Mouse (Mus musculus) thymus, postnatal 4 days (tissue): ENCODE results near the gene Lrrc47.

Experiments used
- DNase-seq: peaks from one replicate; pipeline ENCODE4 v3.0.0; 2021

Gene Lrrc47

GRCm38 (mm10) chr4:154011646-154012089 lies at the start of gene Lrrc47:
TSS of gene Lrrc47 (plus strand) at chr4:154011731.
- DNase-seq = peak; percentile 82

- DNase-seq = no peak
Measured at GRCm38 (mm10) chr4:153962631-153963030, 48.9 kb upstream of the Lrrc47 start.

- DNase-seq = no peak
Measured at GRCm38 (mm10) chr4:153966651-153967050, 44.9 kb upstream of the Lrrc47 start.

- no peak for DNase-seq
Measured at GRCm38 (mm10) chr4:153967556-153967955, 44.0 kb upstream of the Lrrc47 start.

- DNase-seq = no peak
Measured at GRCm38 (mm10) chr4:153968063-153968462, 43.5 kb upstream of the Lrrc47 start.

GRCm38 (mm10) chr4:153974431-153975291 lies 36.9 kb upstream of the Lrrc47 start, which contains the start of the genes Dffb and Cep104:
TSS of gene Dffb (minus strand) at chr4:153975126.
TSS of gene Cep104 (plus strand) at chr4:153975194.
- peak; percentile 95 for DNase-seq

- no peak for DNase-seq
Measured at GRCm38 (mm10) chr4:153975292-153975662, 36.3 kb upstream of the Lrrc47 start.

GRCm38 (mm10) chr4:153975768-153976167 lies 35.8 kb upstream of the Lrrc47 start:
- DNase-seq = peak; percentile 27

- no peak for DNase-seq
Measured at GRCm38 (mm10) chr4:153979243-153979642, 32.3 kb upstream of the Lrrc47 start.

- DNase-seq = no peak
Measured at GRCm38 (mm10) chr4:153980470-153980869, 31.1 kb upstream of the Lrrc47 start.

- DNase-seq = no peak
Measured at GRCm38 (mm10) chr4:153992715-153993114, 18.8 kb upstream of the Lrrc47 start.

- DNase-seq = no peak
Measured at GRCm38 (mm10) chr4:153993505-153993904, 18.0 kb upstream of the Lrrc47 start.

GRCm38 (mm10) chr4:154005488-154005887 lies 6.0 kb upstream of the Lrrc47 start:
- DNase-seq = no peak

GRCm38 (mm10) chr4:154006264-154006663 lies 5.3 kb upstream of the Lrrc47 start:
- no peak for DNase-seq

- no peak for DNase-seq
Measured at GRCm38 (mm10) chr4:154007759-154008158, 3.8 kb upstream of the Lrrc47 start.

GRCm38 (mm10) chr4:154010907-154011645 lies 455 bp upstream of the Lrrc47 start:
- DNase-seq = no peak

GRCm38 (mm10) chr4:154012132-154012882 lies 776 bp downstream of the Lrrc47 start:
- DNase-seq = peak; percentile 55

GRCm38 (mm10) chr4:154015476-154015875 lies 3.9 kb downstream of the Lrrc47 start:
- no peak for DNase-seq

- DNase-seq = peak; percentile 67
Measured at GRCm38 (mm10) chr4:154019571-154019970, 8.0 kb downstream of the Lrrc47 start.

- DNase-seq = no peak
Measured at GRCm38 (mm10) chr4:154021432-154021831, 9.9 kb downstream of the Lrrc47 start.

GRCm38 (mm10) chr4:154022407-154022806 lies 10.9 kb downstream of the Lrrc47 start:
- no peak for DNase-seq

GRCm38 (mm10) chr4:154022844-154023243 lies 11.3 kb downstream of the Lrrc47 start:
- no peak for DNase-seq
